Mouse (Mus musculus) MEL (cell line): Measurements from ENCODE around the gene Paxbp1. TPM values are rescaled to one million over a fixed set of nuclear protein-coding genes. Genes with fewer than 3 reads are reported as not detected.

Experiments used
- DNase-seq: peaks from one replicate; pipeline ENCODE4 v3.0.0; 2011; ENCODE audit warnings: low read depth, low spot score
- H3K27ac ChIP-seq: 2 replicates; pipeline ENCODE4 v1.5.1; 2012; ENCODE audit warnings: low read depth, mild to moderate bottlenecking, control low read depth, low read length, moderate library complexity; ENCODE audit not compliant: control insufficient read depth
- H3K27me3 ChIP-seq, 2 experiments: fragments of 150-350 bp in 1 of 2; sonication (generic) in 1 of 2; 2 replicates each; pipeline ENCODE4 v1.6.1; 2012; ENCODE audit warnings: low read length in 2 of 2, mild to moderate bottlenecking in 2 of 2, improper control_type of control experiment in 1 of 2, moderate library complexity in 1 of 2; ENCODE audit not compliant: insufficient read depth in 2 of 2, control insufficient read depth in 1 of 2
- H3K36me3 ChIP-seq, 2 experiments: 2 replicates each; pipeline ENCODE4 v1.6.1; 2012 to 2014; ENCODE audit warnings: low read length in 2 of 2, improper control_type of control experiment in 1 of 2, inconsistent platforms in 1 of 2, mild to moderate bottlenecking in 1 of 2; ENCODE audit not compliant: insufficient read depth in 2 of 2, control insufficient read depth in 1 of 2
- H3K4me1 ChIP-seq, 2 experiments: fragments of 150-350 bp in 1 of 2; sonication (generic) in 1 of 2; 2 replicates each; pipeline ENCODE4 v1.6.1; 2012; ENCODE audit warnings: low read length in 2 of 2, improper control_type of control experiment in 1 of 2, mild to moderate bottlenecking in 1 of 2; ENCODE audit not compliant: insufficient read depth in 2 of 2, control insufficient read depth in 1 of 2
- H3K4me3 ChIP-seq, 2 experiments: fragments of 150-350 bp in 1 of 2; sonication (generic) in 1 of 2; 2 replicates each; pipeline ENCODE4 v1.5.1; 2012; ENCODE audit warnings: low read depth in 2 of 2, low read length in 2 of 2, mild to moderate bottlenecking in 2 of 2, moderate library complexity in 2 of 2, control low read depth in 1 of 2, improper control_type of control experiment in 1 of 2; ENCODE audit not compliant: control insufficient read depth in 1 of 2, insufficient read depth in 1 of 2
- H3K79me2 ChIP-seq: 2 replicates; pipeline ENCODE4 v1.6.1; 2012; ENCODE audit warnings: mild to moderate bottlenecking, low read length, moderate library complexity; ENCODE audit not compliant: control insufficient read depth, poor library complexity, insufficient read depth
- H3K9ac ChIP-seq: 2 replicates; pipeline ENCODE4 v1.6.1; 2012; ENCODE audit warnings: low read depth, mild to moderate bottlenecking, control low read depth, low read length, moderate library complexity; ENCODE audit not compliant: control insufficient read depth, poor library complexity, severe bottlenecking
- H3K9me3 ChIP-seq: fragments of 150-350 bp; sonication (generic); replicated peaks from 2 replicates; pipeline ENCODE4 v1.6.1; 2012; ENCODE audit warnings: mild to moderate bottlenecking, low read length, improper control_type of control experiment, moderate library complexity; ENCODE audit not compliant: insufficient read depth
- BHLHE40 ChIP-seq: IDR thresholded peaks from 2 replicates; pipeline ENCODE4 v1.6.1; 2012; ENCODE audit warnings: low read depth, mild to moderate bottlenecking, inconsistent platforms, low read length, improper control_type of control experiment, borderline replicate concordance
- CHD1 ChIP-seq: IDR thresholded peaks from 2 replicates; pipeline ENCODE4 v1.6.1; 2012; ENCODE audit warnings: low read depth, mild to moderate bottlenecking, inconsistent platforms, low read length, improper control_type of control experiment
- ELF1 ChIP-seq: IDR thresholded peaks from 2 replicates; pipeline ENCODE4 v1.6.1; 2014; ENCODE audit warnings: low read depth, mild to moderate bottlenecking, inconsistent platforms, low read length, improper control_type of control experiment, moderate library complexity
- EP300 ChIP-seq, 2 experiments: IDR thresholded peaks; 2 replicates each; pipeline ENCODE4 v1.6.1; 2011; ENCODE audit warnings: improper control_type of control experiment in 2 of 2, low read length in 2 of 2, low read depth in 1 of 2, mild to moderate bottlenecking in 1 of 2
- GATA1 ChIP-seq: IDR thresholded peaks from 2 replicates; pipeline ENCODE4 v1.6.1; 2011; ENCODE audit warnings: low read depth, low read length, improper control_type of control experiment
- KAT2A ChIP-seq: conservative IDR thresholded peaks from 2 replicates; pipeline ENCODE4 v1.6.1; 2012; ENCODE audit warnings: low read depth, low read length, improper control_type of control experiment, inconsistent platforms
- MAX ChIP-seq: IDR thresholded peaks from 2 replicates; pipeline ENCODE4 v1.6.1; 2011; ENCODE audit warnings: low read length, improper control_type of control experiment
- MAZ ChIP-seq: IDR thresholded peaks from 2 replicates; pipeline ENCODE4 v1.6.1; 2012; ENCODE audit warnings: low read depth, mild to moderate bottlenecking, inconsistent platforms, low read length, improper control_type of control experiment
- MEF2A ChIP-seq: IDR thresholded peaks from 2 replicates; pipeline ENCODE4 v1.6.1; 2014; ENCODE audit warnings: low read depth, mild to moderate bottlenecking, inconsistent platforms, low read length, improper control_type of control experiment; ENCODE audit not compliant: poor library complexity, insufficient replicate concordance, severe bottlenecking; ENCODE audit errors: extremely low read depth
- MXI1 ChIP-seq: IDR thresholded peaks from 2 replicates; pipeline ENCODE4 v1.6.1; 2011; ENCODE audit warnings: mild to moderate bottlenecking, low read depth, low read length, improper control_type of control experiment
- MYB ChIP-seq: IDR thresholded peaks from 2 replicates; pipeline ENCODE4 v1.6.1; 2011; ENCODE audit warnings: mild to moderate bottlenecking, low read depth, low read length, improper control_type of control experiment
- NELFE ChIP-seq: IDR thresholded peaks from 2 replicates; pipeline ENCODE4 v1.6.1; 2011; ENCODE audit warnings: low read depth, low read length, improper control_type of control experiment
- NRF1 ChIP-seq: IDR thresholded peaks from 2 replicates; pipeline ENCODE4 v1.6.1; 2014; ENCODE audit warnings: low read depth, mild to moderate bottlenecking, inconsistent platforms, low read length, improper control_type of control experiment, moderate library complexity; ENCODE audit not compliant: poor library complexity, insufficient read depth, severe bottlenecking
- POLR2AphosphoS5 ChIP-seq: IDR thresholded peaks from 2 replicates; pipeline ENCODE4 v1.6.1; 2012; ENCODE audit warnings: low read depth, borderline replicate concordance, mild to moderate bottlenecking, inconsistent platforms, low read length, moderate library complexity, mixed read lengths
- RAD21 ChIP-seq: IDR thresholded peaks from 2 replicates; pipeline ENCODE4 v1.6.1; 2011; ENCODE audit warnings: mild to moderate bottlenecking, low read depth, low read length, improper control_type of control experiment
- TAL1 ChIP-seq: IDR thresholded peaks from 2 replicates; pipeline ENCODE4 v1.6.1; 2012; ENCODE audit warnings: mild to moderate bottlenecking, inconsistent platforms, low read length, moderate library complexity, mixed read lengths
- TBP ChIP-seq: IDR thresholded peaks from 2 replicates; pipeline ENCODE4 v1.8.0; 2011; ENCODE audit warnings: low read depth, low read length, improper control_type of control experiment
- USF1 ChIP-seq: IDR thresholded peaks from 2 replicates; pipeline ENCODE4 v1.6.1; 2014; ENCODE audit warnings: low read depth, mild to moderate bottlenecking, inconsistent platforms, low read length, improper control_type of control experiment, moderate library complexity
- ZKSCAN1 ChIP-seq: IDR thresholded peaks from 2 replicates; pipeline ENCODE4 v1.6.1; 2012; ENCODE audit warnings: low read depth, mild to moderate bottlenecking, inconsistent platforms, low read length, improper control_type of control experiment, moderate library complexity
- ZMIZ1 ChIP-seq: IDR thresholded peaks from 2 replicates; pipeline ENCODE4 v1.6.1; 2012; ENCODE audit warnings: low read depth, mild to moderate bottlenecking, inconsistent platforms, low read length, improper control_type of control experiment, moderate library complexity
- polyA plus RNA-seq, 2 experiments: library from polyadenylated mRNA; stranded (reverse) in 1 of 2; unstranded in 1 of 2; fragments of >175 nt in 1 of 2; fragments of >200 nt in 1 of 2; gene quantifications; 2 replicates each; pipeline versions ENCODE4 v1.2.1 to v1.2.4; 2012; ENCODE audit warnings: low replicate concordance in 2 of 2, low read depth in 1 of 2; ENCODE audit not compliant: insufficient read length in 2 of 2, insufficient read depth in 1 of 2, missing spikeins in 1 of 2
- total RNA-seq: library from RNA; depleted of rRNA; stranded (reverse); fragments of 300-350 nt; gene quantifications from 2 replicates; pipeline ENCODE4 v1.2.3, GENCODE M21; 2012

The Paxbp1 gene
- total and polyA plus RNA-seq, 3 experiments: 23.8 to 49.6 TPM; not detected in 1

- DNase-seq: no peak
- Histone ChIP-seq H3K36me3 (peaks cover 14 to 17% of the 10 kb centered on the region in 2 experiments), H3K9me3 (no peaks in the 10 kb centered on the region), H3K79me2 (peaks cover 39% of the 10 kb centered on the region), H3K9ac (peak overlapping the region; percentile 95), H3K4me1 (peaks cover 2 to 3% of the 10 kb centered on the region in 2 experiments; a peak in 1 of 4 replicates), H3K4me3 (peak overlapping the region; percentile 63 to 85), H3K27me3 (no peaks in the 10 kb centered on the region), H3K27ac (no peak overlapping the region; the same call in 1 of the 2 replicates)
- no peak for TF ChIP-seq MYB
- TF ChIP-seq KAT2A: no peak
- TF ChIP-seq ZMIZ1: no peak
- TF ChIP-seq ZKSCAN1: no peak
- no peak for TF ChIP-seq BHLHE40
- TF ChIP-seq EP300 (IDR thresholded peaks at IDR 0.05; ENCODE audit: low read depth in 1 of 2, low read length in 2 of 2): no peak
- TF ChIP-seq ELF1: no peak
- no peak for TF ChIP-seq MAZ
- TF ChIP-seq USF1: no peak
- no peak for TF ChIP-seq RAD21
- no peak for TF ChIP-seq POLR2AphosphoS5
- no peak for TF ChIP-seq NRF1
- TF ChIP-seq MXI1: no peak
- TF ChIP-seq TAL1: no peak
- no peak for TF ChIP-seq MAX
- TF ChIP-seq TBP: no peak
- no peak for TF ChIP-seq CHD1
- no peak for TF ChIP-seq NELFE
These were observed 1.7 kb downstream of the Paxbp1 start for GRCm38 (mm10) chr16:91042640-91043039.

- no peaks in the 10 kb centered on the region for H3K9me3 ChIP-seq
- H3K27me3 ChIP-seq: no peaks in the 10 kb centered on the region
- peaks cover 2 to 47% of the 10 kb centered on the region in 2 experiments; a peak in 3 of 4 replicates for H3K36me3 ChIP-seq
- no peak overlapping the region for H3K4me3 ChIP-seq
- DNase-seq: no peak
- H3K4me1 ChIP-seq: no peaks in the 10 kb centered on the region
- TF ChIP-seq GATA1 (no peak), TBP (no peak), MEF2A (no peak), KAT2A (no peak), MYB (no peak), POLR2AphosphoS5 (no peak)
- peaks cover 12% of the 10 kb centered on the region for H3K79me2 ChIP-seq
- H3K9ac ChIP-seq: no peak overlapping the region
- H3K27ac ChIP-seq: no peak overlapping the region
These were observed 8.5 kb downstream of the Paxbp1 start for GRCm38 (mm10) chr16:91035866-91036265.
